Mouse (Mus musculus): ENCODE data around the gene Rxfp4.
"Not testable (repeated sequence)": the region's sequence is repeated elsewhere in the genome, so short reads cannot be mapped to it uniquely, and the experiment has no call there.

The Rxfp4 gene

DNA sequence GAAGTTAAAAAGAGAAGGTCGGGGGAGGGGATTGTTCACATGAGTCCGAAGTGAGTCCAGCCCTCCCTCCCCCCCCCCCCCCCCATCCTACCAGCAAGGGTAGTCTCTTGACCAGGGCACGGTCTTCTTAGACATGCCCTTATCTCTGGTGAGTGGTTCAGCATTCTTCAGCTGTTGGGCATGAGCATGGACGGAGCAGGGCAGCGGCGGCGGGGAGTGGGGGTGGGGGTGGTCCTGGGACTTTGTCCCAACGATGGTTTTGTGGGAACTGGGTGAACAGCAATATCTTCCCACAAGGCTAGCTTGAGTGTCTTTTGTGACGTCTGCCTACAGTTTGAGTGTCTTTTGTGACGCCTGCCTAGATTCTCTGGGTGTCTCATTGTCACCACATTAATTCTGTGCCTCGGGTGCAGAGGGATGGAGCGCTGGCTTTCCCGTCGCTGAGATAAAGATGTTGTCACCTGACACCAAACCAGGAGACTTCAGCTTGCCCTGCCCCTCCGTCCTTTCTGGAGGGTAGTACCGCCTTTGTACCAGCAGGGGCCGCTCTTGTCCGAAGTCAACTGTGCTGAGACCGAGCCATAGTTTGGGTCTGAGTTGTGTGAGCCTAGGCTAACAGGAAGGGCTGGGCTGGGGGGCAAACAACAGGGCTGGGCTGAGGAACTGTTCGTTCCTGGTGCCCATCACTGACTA is 45.7 kb downstream of the Rxfp4 start:
- DNase-seq: peak; percentile 92

GRCm38 (mm10) chr3:88605666-88606065 is 47.3 kb downstream of the Rxfp4 start, which contains the start of gene Arhgef2:
TSS of gene Arhgef2 (plus strand) at chr3:88605966.
- DNase-seq: not testable (repeated sequence)

DNA sequence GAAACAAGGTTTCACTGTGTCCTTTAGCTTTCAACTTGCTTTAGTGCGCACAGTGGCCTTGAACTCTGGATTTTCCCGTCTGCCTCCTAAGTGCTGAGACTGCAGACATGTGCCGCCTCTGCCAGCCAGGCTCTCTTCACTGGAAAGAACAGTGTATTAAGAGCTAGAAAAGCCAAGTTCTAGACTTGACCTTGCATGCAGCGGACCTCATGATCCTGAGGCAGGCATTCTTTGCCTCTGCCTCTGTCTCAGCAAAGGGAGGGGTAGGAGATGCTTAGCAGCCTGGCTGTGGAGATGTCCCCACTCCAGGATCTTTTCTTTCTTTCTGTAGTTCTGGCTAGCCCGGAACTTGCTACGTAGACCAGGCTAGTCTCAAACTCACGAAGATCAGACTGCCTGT is 48.1 kb downstream of the Rxfp4 start:
- DNase-seq: no peak

GRCm38 (mm10) chr3:88603714-88604161 is 49.2 kb downstream of the Rxfp4 start:
- peak; percentile 88 for DNase-seq

GRCm38 (mm10) chr3:88602466-88602865 is 50.5 kb downstream of the Rxfp4 start:
- no peak for DNase-seq
